Mouse (Mus musculus) layer of hippocampus, adult 18-20 months (tissue): ENCODE measurements at regions not wholly inside any gene's neighbourhood (a gene's known extent, or its start where the extent isn't known, plus 50 kb on each side); places are given as distances from the start of the nearest gene placed in this dataset.

Experiments
- DNase-seq, 2 experiments: peaks; one replicate each; pipeline ENCODE4 v3.0.0; 2022; ENCODE audit warnings: low spot score in 2 of 2

DNA sequence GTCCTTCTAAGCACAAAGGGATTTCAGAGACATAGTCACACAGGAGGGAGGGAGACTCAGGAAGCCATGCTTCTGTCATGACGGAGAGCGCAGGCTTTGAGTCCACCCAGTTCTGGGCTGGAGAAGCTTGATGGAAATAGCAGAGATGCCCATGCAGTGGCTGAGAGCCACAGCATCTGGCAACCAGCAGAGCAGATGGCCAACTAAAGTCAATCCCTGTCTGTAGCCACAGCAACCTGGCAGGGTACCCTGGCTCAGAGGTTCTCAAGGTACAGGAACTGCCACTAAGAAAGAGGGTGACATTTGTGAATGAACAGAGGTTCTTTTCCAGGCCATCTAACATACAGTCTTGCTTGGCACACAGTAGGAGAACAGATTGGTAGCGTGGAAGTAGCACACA is 61.7 kb upstream of the Syt13 start:
- DNase-seq, result no peak

GRCm38 (mm10) chr2:92854331-92854730 is 60.6 kb upstream of the Syt13 start:
- no peak for DNase-seq

GRCm38 (mm10) chr2:92856047-92856446 is 58.9 kb upstream of the Syt13 start:
- DNase-seq, result no peak

DNA sequence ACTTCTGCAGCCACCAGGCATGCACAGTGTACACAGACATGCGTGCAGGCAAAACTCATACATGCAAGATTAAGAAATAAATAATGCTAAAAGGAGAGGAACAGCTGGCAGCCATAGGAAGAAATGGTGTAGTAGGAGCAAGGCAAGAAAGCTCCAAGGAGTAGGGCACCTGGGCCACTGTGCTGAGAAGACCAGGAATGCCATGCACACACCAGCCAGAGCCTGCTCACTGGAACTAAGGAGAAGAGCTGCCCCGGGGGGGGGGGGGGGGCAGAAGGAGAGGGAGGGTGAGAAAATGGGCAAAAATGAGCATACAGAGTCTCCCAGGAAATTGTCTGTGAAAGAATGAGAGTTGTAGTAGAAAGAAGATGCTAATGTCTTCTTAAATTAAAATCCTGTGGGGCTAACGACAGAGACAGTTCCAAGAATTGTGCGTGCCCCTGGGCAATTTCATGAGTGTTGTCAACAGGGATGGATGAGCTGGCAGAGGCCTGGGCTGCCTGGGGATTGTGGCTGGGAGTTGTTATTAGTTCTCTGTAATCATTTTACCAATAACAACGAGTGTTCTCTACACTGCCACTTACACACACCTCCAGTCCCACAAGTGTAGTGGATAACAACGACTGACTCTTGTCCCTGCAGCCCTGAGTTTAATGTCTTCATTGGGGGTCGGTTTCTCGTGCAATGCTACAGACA is 54.2 kb upstream of the Syt13 start:
- no peak for DNase-seq
